Mouse (Mus musculus) c-Kit-positive CD71-positive TER-119-positive erythroid progenitor cells, embryonic 14.5 days (primary cell): ENCODE measurements around the gene Uqcrq.
A peak's percentile ranks its signal among the peaks of the same experiment; 100 is the strongest.

Experiments
- DNase-seq: peaks from one replicate; pipeline ENCODE4 v3.0.0-alpha.2; 2013; ENCODE audit warnings: low spot score

Gene Uqcrq

GRCm38 (mm10) chr11:53411738-53412137, 18.9 kb downstream of the Uqcrq start:
- DNase-seq = peak; percentile 19

- peak; percentile 15 for DNase-seq
These were observed 27.0 kb downstream of the Uqcrq start for GRCm38 (mm10) chr11:53403638-53404037.

GRCm38 (mm10) chr11:53393856-53394255, 36.8 kb downstream of the Uqcrq start:
- no peak for DNase-seq

- DNase-seq = no peak
These were observed 46.7 kb downstream of the Uqcrq start for GRCm38 (mm10) chr11:53383758-53384428.

- peak; percentile 20 for DNase-seq
These were observed 51.7 kb downstream of the Uqcrq start for GRCm38 (mm10) chr11:53378918-53379317.
